Mouse (Mus musculus) neural tube, embryonic 12.5 days (tissue): ENCODE data around the gene Wtap. TPM values are rescaled to one million over a fixed set of nuclear protein-coding genes. Genes with fewer than 3 reads are reported as not detected.
"Not testable (repeated sequence)": the region's sequence is repeated elsewhere in the genome, so short reads cannot be mapped to it uniquely, and the experiment has no call there.

Experiments
- ATAC-seq: fragments of 200-750 bp; cut with Nextera tagmentation; 2 replicates; pipeline ENCODE4 v1.8.0; 2017; ENCODE audit warnings: low read depth, mild to moderate bottlenecking, moderate TSS enrichment, moderate library complexity; ENCODE audit not compliant: low FRiP score
- H3K27ac ChIP-seq: fragments of 300-500 bp; sonication (generic); 2 replicates; pipeline ENCODE4 v1.5.1; 2016
- H3K27me3 ChIP-seq: fragments of 300-500 bp; sonication (generic); replicated peaks from 2 replicates; pipeline ENCODE4 v1.6.1; 2016; ENCODE audit warnings: mild to moderate bottlenecking
- H3K36me3 ChIP-seq: fragments of 300-500 bp; sonication (generic); 2 replicates; pipeline ENCODE4 v1.6.1; 2016; ENCODE audit warnings: mild to moderate bottlenecking
- H3K4me1 ChIP-seq: fragments of 300-500 bp; sonication (generic); 2 replicates; pipeline ENCODE4 v1.6.1; 2016
- H3K4me2 ChIP-seq: fragments of 300-500 bp; sonication (generic); replicated peaks from 2 replicates; pipeline ENCODE4 v1.6.1; 2016; ENCODE audit warnings: mild to moderate bottlenecking
- H3K4me3 ChIP-seq: fragments of 300-500 bp; sonication (generic); 2 replicates; pipeline ENCODE4 v1.5.1; 2016
- H3K9ac ChIP-seq: fragments of 300-500 bp; sonication (generic); 2 replicates; pipeline ENCODE4 v1.6.1; 2016; ENCODE audit warnings: mild to moderate bottlenecking
- H3K9me3 ChIP-seq: fragments of 300-500 bp; sonication (generic); 2 replicates; pipeline ENCODE4 v1.6.1; 2016; ENCODE audit warnings: mild to moderate bottlenecking
- WGBS: fragments of 180-500 bp; shearing (Covaris S2); methylation state at CpG from one replicate; pipeline ENCODE4 v1.1.7; 2016; 5-methylcytosine and 5-hydroxymethylcytosine counted together
- polyA plus RNA-seq: library from polyadenylated mRNA; unstranded; fragments of >200 nt; fragmentation: Nextera tagmentation; extraction: Ambion mirVana; gene quantifications from 2 replicates; pipeline ENCODE4 v1.2.1, GENCODE M21; 2016

Wtap gene
- polyA plus RNA-seq, 1 experiment from 2014 or later = 96.5 TPM

GRCm38 (mm10) chr17:12959377-12959776 is 34.6 kb downstream of the Wtap start:
- Histone ChIP-seq H3K4me3 (peak overlapping the region; percentile 26; the same call in 1 of the 2 replicates), H3K4me1 (peaks cover 17% of the 10 kb centered on the region), H3K36me3 (peaks cover 18% of the 10 kb centered on the region), H3K4me2 (peak overlapping the region; percentile 56), H3K9ac (peak overlapping the region; percentile 38; the same call in 1 of the 2 replicates)
- H3K9me3 ChIP-seq, H3K27ac ChIP-seq, ATAC-seq, H3K27me3 ChIP-seq: not testable (repeated sequence)
- WGBS = 38% methylated on average over 2 of the region's 2 CpGs

GRCm38 (mm10) chr17:12956664-12957063 is 37.3 kb downstream of the Wtap start:
- H3K27ac ChIP-seq = no peak overlapping the region
- no peak overlapping the region for H3K4me3 ChIP-seq
- H3K36me3 ChIP-seq = peaks cover 35% of the 10 kb centered on the region
- H3K4me2 ChIP-seq = no peak overlapping the region
- H3K9me3 ChIP-seq = no peaks in the 10 kb centered on the region
- H3K4me1 ChIP-seq = peaks cover 17% of the 10 kb centered on the region
- ATAC-seq = no peak
- H3K27me3 ChIP-seq = no peaks in the 10 kb centered on the region
- 94% methylated on average over 8 of the region's 8 CpGs for WGBS
- H3K9ac ChIP-seq = no peak overlapping the region

- peaks cover 70% of the 10 kb centered on the region for H3K36me3 ChIP-seq
- H3K9ac ChIP-seq = no peak overlapping the region
- no peaks in the 10 kb centered on the region for H3K4me1 ChIP-seq
- ATAC-seq = no peak
- 91% methylated on average over 5 of the region's 5 CpGs for WGBS
- H3K27me3 ChIP-seq = no peaks in the 10 kb centered on the region
- no peak overlapping the region for H3K4me3 ChIP-seq
- H3K9me3 ChIP-seq = no peaks in the 10 kb centered on the region
- no peak overlapping the region for H3K4me2 ChIP-seq
- no peak overlapping the region for H3K27ac ChIP-seq
Observed at GRCm38 (mm10) chr17:12949669-12950068, 44.3 kb downstream of the Wtap start.

- Histone ChIP-seq H3K4me1 (peaks cover 6% of the 10 kb centered on the region), H3K4me3 (no peak overlapping the region), H3K27ac (no peak overlapping the region), H3K9ac (no peak overlapping the region), H3K27me3 (no peaks in the 10 kb centered on the region), H3K9me3 (no peaks in the 10 kb centered on the region), H3K36me3 (peaks cover 45% of the 10 kb centered on the region), H3K4me2 (no peak overlapping the region)
- WGBS = 93% methylated on average over 6 of the region's 6 CpGs
- no peak for ATAC-seq
Observed at GRCm38 (mm10) chr17:12942459-12943162, 51.4 kb downstream of the Wtap start.

GRCm38 (mm10) chr17:12941543-12942260 is 52.3 kb downstream of the Wtap start:
- H3K4me2 ChIP-seq = no peak overlapping the region
- H3K27me3 ChIP-seq = no peaks in the 10 kb centered on the region
- no peak for ATAC-seq
- no peak overlapping the region for H3K9ac ChIP-seq
- H3K4me3 ChIP-seq = no peak overlapping the region
- no peak overlapping the region for H3K27ac ChIP-seq
- WGBS = 79% methylated on average over 8 of the region's 8 CpGs
- H3K9me3 ChIP-seq = no peaks in the 10 kb centered on the region
- peaks cover 6% of the 10 kb centered on the region for H3K4me1 ChIP-seq
- H3K36me3 ChIP-seq = peaks cover 39% of the 10 kb centered on the region

GRCm38 (mm10) chr17:12940151-12940805 is 53.7 kb downstream of the Wtap start, which contains the start of gene Acat3:
TSS of gene Acat3 (minus strand) at chr17:12940600.
- H3K9ac ChIP-seq = peak within 1 kb of the TSS; percentile 5; the same call in 1 of the 2 replicates
- H3K9me3 ChIP-seq = no peaks in the 10 kb centered on the region
- no peaks in the 10 kb centered on the region for H3K27me3 ChIP-seq
- peaks cover 6% of the 10 kb centered on the region for H3K4me1 ChIP-seq
- ATAC-seq = peak; percentile 37; the same call in 1 of the 2 replicates
- H3K36me3 ChIP-seq = peaks cover 29% of the 10 kb centered on the region
- H3K4me3 ChIP-seq = no peak within 1 kb of the TSS
- peak within 1 kb of the TSS; percentile 45 for H3K4me2 ChIP-seq
- 15% methylated on average over 27 of the region's 27 CpGs for WGBS
- no peak within 1 kb of the TSS for H3K27ac ChIP-seq

GRCm38 (mm10) chr17:12939377-12940148 is 54.4 kb downstream of the Wtap start:
- H3K27ac ChIP-seq, H3K9me3 ChIP-seq, H3K4me1 ChIP-seq, H3K4me3 ChIP-seq, H3K27me3 ChIP-seq: not testable (repeated sequence)
- 41% methylated on average over 3 of the region's 12 CpGs for WGBS
- peak; percentile 50; the same call in 1 of the 2 replicates for ATAC-seq
- peaks cover 22% of the 10 kb centered on the region for H3K36me3 ChIP-seq
- H3K9ac ChIP-seq = 0 out of 2 replicates have a peak overlapping the region, but pooled peaks have one; percentile 5
- peak overlapping the region; percentile 45 for H3K4me2 ChIP-seq

- Histone ChIP-seq H3K9ac (no peak overlapping the region), H3K36me3 (peaks cover 11% of the 10 kb centered on the region), H3K4me2 (no peak overlapping the region), H3K27ac (no peak overlapping the region), H3K4me3 (no peak overlapping the region), H3K4me1 (peaks cover 6% of the 10 kb centered on the region), H3K27me3 (no peaks in the 10 kb centered on the region), H3K9me3 (no peaks in the 10 kb centered on the region)
- ATAC-seq = no peak
- WGBS = 61% methylated on average over 2 of the region's 2 CpGs
Observed at GRCm38 (mm10) chr17:12938077-12938476, 55.9 kb downstream of the Wtap start.

GRCm38 (mm10) chr17:12937412-12937970 is 56.5 kb downstream of the Wtap start:
- H3K36me3 ChIP-seq = peaks cover 5% of the 10 kb centered on the region
- no peak for ATAC-seq
- H3K9ac ChIP-seq = no peak overlapping the region
- no peaks in the 10 kb centered on the region for H3K9me3 ChIP-seq
- no peak overlapping the region for H3K4me3 ChIP-seq
- WGBS = 91% methylated on average over 2 of the region's 2 CpGs
- no peaks in the 10 kb centered on the region for H3K27me3 ChIP-seq
- H3K4me1 ChIP-seq = peaks cover 6% of the 10 kb centered on the region
- no peak overlapping the region for H3K4me2 ChIP-seq
- no peak overlapping the region for H3K27ac ChIP-seq

- Histone ChIP-seq H3K4me1 (peaks cover 6% of the 10 kb centered on the region), H3K4me3 (no peak overlapping the region), H3K27ac (no peak overlapping the region), H3K27me3 (no peaks in the 10 kb centered on the region), H3K9ac (no peak overlapping the region), H3K36me3 (no peaks in the 10 kb centered on the region), H3K9me3 (no peaks in the 10 kb centered on the region), H3K4me2 (no peak overlapping the region)
- ATAC-seq = no peak
- WGBS = 63% methylated on average over 4 of the region's 4 CpGs
Observed at GRCm38 (mm10) chr17:12935719-12936118, 58.2 kb downstream of the Wtap start.

GRCm38 (mm10) chr17:12931576-12931975 is 62.4 kb downstream of the Wtap start:
- H3K4me1 ChIP-seq, H3K27me3 ChIP-seq, H3K4me3 ChIP-seq, ATAC-seq, H3K27ac ChIP-seq, H3K36me3 ChIP-seq, H3K9ac ChIP-seq, H3K9me3 ChIP-seq, H3K4me2 ChIP-seq: not testable (repeated sequence)
- WGBS = 89% methylated on average over 5 of the region's 5 CpGs
